Mouse (Mus musculus) spleen, adult 2 months (tissue): Measurements from ENCODE around the gene 2510039O18Rik.

ENCODE experiments used
- CTCF ChIP-seq: fragments of 200-500 bp; IDR thresholded peaks from 2 replicates; pipeline ENCODE4 v1.5.1; 2011; ENCODE audit warnings: mild to moderate bottlenecking, inconsistent platforms; ENCODE audit not compliant: insufficient read depth, insufficient read length, insufficient replicate concordance; ENCODE audit errors: extremely low read depth
- POLR2A ChIP-seq: fragments of 200-500 bp; IDR thresholded peaks from 2 replicates; pipeline ENCODE4 v1.6.1; 2011; ENCODE audit warnings: low read depth, low read length, inconsistent platforms

DNA sequence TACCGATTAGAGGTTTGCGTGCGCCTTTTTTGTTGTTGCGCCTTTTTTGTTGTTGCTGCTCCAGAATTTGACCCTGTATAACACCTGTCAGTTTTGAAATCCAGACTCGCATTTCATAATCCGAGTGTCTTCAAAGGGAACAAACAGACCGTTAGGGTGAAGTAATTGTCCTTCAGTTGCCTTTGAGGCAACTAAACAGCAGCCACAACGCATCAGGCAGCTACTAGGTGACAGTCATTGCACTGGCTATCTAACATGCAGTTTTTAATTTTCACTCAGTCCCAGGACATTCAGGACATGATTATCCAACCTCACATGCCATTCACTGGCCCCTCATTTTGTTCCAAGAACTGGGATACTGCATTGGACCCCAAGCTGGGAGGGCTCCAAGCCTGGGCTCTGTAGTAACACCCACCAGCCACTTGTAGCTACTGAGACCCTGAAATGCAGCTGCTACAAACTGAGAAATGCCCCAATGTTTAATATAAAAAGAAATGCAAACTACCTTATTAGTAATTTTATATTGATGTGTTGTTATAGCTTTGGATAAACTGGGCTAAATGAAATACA lies 35.5 kb upstream of the 2510039O18Rik start:
- TF ChIP-seq CTCF (no peak), POLR2A (no peak)
